Mouse (Mus musculus) thymus, adult 2 months (tissue): ENCODE data around the gene Cass4. TPM values are rescaled to one million over a fixed set of nuclear protein-coding genes. Genes with fewer than 3 reads are reported as not detected.

Experiments used
- DNase-seq: peaks from one replicate; pipeline ENCODE4 v3.0.0; 2021
- H3K27ac ChIP-seq: fragments of 200-500 bp; 2 replicates; pipeline ENCODE4 v1.5.1; 2012; ENCODE audit warnings: low read length, control low read depth; ENCODE audit not compliant: control insufficient read depth, insufficient read depth
- H3K27me3 ChIP-seq: fragments of 200-500 bp; 2 replicates; pipeline ENCODE4 v1.6.1; 2012; ENCODE audit warnings: mild to moderate bottlenecking, low read length, moderate library complexity, mixed read lengths; ENCODE audit not compliant: control insufficient read depth, insufficient read depth
- H3K36me3 ChIP-seq: fragments of 200-500 bp; 2 replicates; pipeline ENCODE4 v1.6.1; 2012; ENCODE audit warnings: mild to moderate bottlenecking, low read length, moderate library complexity; ENCODE audit not compliant: control insufficient read depth, insufficient read depth
- H3K4me1 ChIP-seq: fragments of 200-500 bp; replicated peaks from 2 replicates; pipeline ENCODE4 v1.6.1; 2012; ENCODE audit warnings: low read length; ENCODE audit not compliant: control insufficient read depth, insufficient read depth
- H3K4me3 ChIP-seq: fragments of 200-500 bp; 2 replicates; pipeline ENCODE4 v1.5.1; 2012; ENCODE audit warnings: mild to moderate bottlenecking, low read length, control low read depth, moderate library complexity; ENCODE audit not compliant: control insufficient read depth, insufficient read depth
- CTCF ChIP-seq: fragments of 200-500 bp; IDR thresholded peaks from 2 replicates; pipeline ENCODE4 v1.5.1; 2012; ENCODE audit warnings: mild to moderate bottlenecking, control low read depth, low read length, moderate library complexity, borderline replicate concordance; ENCODE audit not compliant: control insufficient read depth, poor library complexity, insufficient read depth; ENCODE audit errors: extremely low read depth
- POLR2A ChIP-seq: fragments of 200-500 bp; IDR thresholded peaks from 2 replicates; pipeline ENCODE4 v1.6.1; 2012; ENCODE audit warnings: mild to moderate bottlenecking, low read length, control low read depth, moderate library complexity; ENCODE audit not compliant: control insufficient read depth, poor library complexity, insufficient read depth; ENCODE audit errors: extremely low read depth
- WGBS: fragments of 180-500 bp; shearing (Covaris S2); methylation state at CpG from one replicate; pipeline ENCODE4 v1.1.7; 2018; 5-methylcytosine and 5-hydroxymethylcytosine counted together
- polyA plus RNA-seq: library from polyadenylated mRNA; depleted of rRNA; stranded (reverse); fragments of >200 nt; gene quantifications from 2 replicates; pipeline ENCODE4 v1.2.3, GENCODE M21; 2012

Gene Cass4
- polyA plus RNA-seq, 1 experiment: 2.2 TPM

- peaks cover 36% of the 10 kb centered on the region for H3K36me3 ChIP-seq
Measured at GRCm38 (mm10) chr2:172381341-172381740, 12.3 kb upstream of the Cass4 start.

GRCm38 (mm10) chr2:172381898-172382297 lies 11.7 kb upstream of the Cass4 start:
- peaks cover 33% of the 10 kb centered on the region for H3K4me1 ChIP-seq
- 6% methylated on average over 12 of the region's 12 CpGs for WGBS
- H3K27ac ChIP-seq: peak overlapping the region; percentile 99
- peak; percentile 77 for DNase-seq
- no peaks in the 10 kb centered on the region for H3K27me3 ChIP-seq
- peaks cover 34% of the 10 kb centered on the region for H3K36me3 ChIP-seq
- H3K4me3 ChIP-seq: peak overlapping the region; percentile 16; the same call in 1 of the 2 replicates
- TF ChIP-seq POLR2A (0 out of 2 replicates have a peak, but pooled peaks have one; percentile 26), CTCF (no peak)

More at GRCm38 (mm10) chr2:172381341-172381740, 12.3 kb upstream of the Cass4 start:
- TF ChIP-seq POLR2A (no peak), CTCF (no peak)
- peak overlapping the region; percentile 99 for H3K27ac ChIP-seq
- peaks cover 33% of the 10 kb centered on the region for H3K4me1 ChIP-seq
- H3K4me3 ChIP-seq: no peak overlapping the region
- DNase-seq: peak; percentile 53
- H3K27me3 ChIP-seq: no peaks in the 10 kb centered on the region
- 35% methylated on average over 11 of the region's 11 CpGs for WGBS

- Histone ChIP-seq H3K4me3 (no peak overlapping the region), H3K27ac (no peak overlapping the region), H3K4me1 (peaks cover 31% of the 10 kb centered on the region), H3K36me3 (peaks cover 17% of the 10 kb centered on the region; the same call in 1 of the 2 replicates), H3K27me3 (no peaks in the 10 kb centered on the region)
- WGBS: 96% methylated on average over 3 of the region's 3 CpGs
- no peak for TF ChIP-seq POLR2A
- TF ChIP-seq CTCF: no peak
- DNase-seq: no peak
Measured at GRCm38 (mm10) chr2:172384715-172385114, 8.9 kb upstream of the Cass4 start.

GRCm38 (mm10) chr2:172390341-172390740 lies 3.3 kb upstream of the Cass4 start:
- no peaks in the 10 kb centered on the region for H3K36me3 ChIP-seq
- H3K27ac ChIP-seq: peak overlapping the region; percentile 23; the same call in 1 of the 2 replicates
- H3K27me3 ChIP-seq: no peaks in the 10 kb centered on the region
- no peak for TF ChIP-seq CTCF
- TF ChIP-seq POLR2A: peak; percentile 44; the same call in 1 of the 2 replicates
- WGBS: 3% methylated on average over 6 of the region's 6 CpGs
- peak; percentile 40 for DNase-seq
- H3K4me1 ChIP-seq: peaks cover 48% of the 10 kb centered on the region
- no peak overlapping the region for H3K4me3 ChIP-seq

GRCm38 (mm10) chr2:172392041-172392521 lies 1.5 kb upstream of the Cass4 start:
- Histone ChIP-seq H3K36me3 (no peaks in the 10 kb centered on the region), H3K4me3 (no peak overlapping the region), H3K27me3 (no peaks in the 10 kb centered on the region), H3K27ac (peak overlapping the region; percentile 46; the same call in 1 of the 2 replicates), H3K4me1 (peaks cover 55% of the 10 kb centered on the region)
- TF ChIP-seq POLR2A (no peak), CTCF (no peak)
- DNase-seq: no peak
- WGBS: 48% methylated on average over 10 of the region's 10 CpGs

GRCm38 (mm10) chr2:172394052-172394392 lies 428 bp downstream of the Cass4 start:
- WGBS: 59% methylated on average over 2 of the region's 2 CpGs
- H3K27me3 ChIP-seq: no peaks in the 10 kb centered on the region
- no peaks in the 10 kb centered on the region for H3K36me3 ChIP-seq
- TF ChIP-seq CTCF: no peak
- no peak for TF ChIP-seq POLR2A
- peaks cover 59% of the 10 kb centered on the region for H3K4me1 ChIP-seq
- no peak for DNase-seq
- H3K4me3 ChIP-seq: peak overlapping the region; percentile 33; the same call in 1 of the 2 replicates
- H3K27ac ChIP-seq: peak overlapping the region; percentile 29; the same call in 1 of the 2 replicates
